Mouse (Mus musculus) midbrain, embryonic 10.5 days (tissue): ENCODE measurements around the gene Traf5. TPM values are rescaled to one million over a fixed set of nuclear protein-coding genes. Genes with fewer than 3 reads are reported as not detected.

ENCODE experiments used
- DNase-seq: peaks from one replicate; pipeline ENCODE4 v3.0.0-alpha.2; 2017; ENCODE audit warnings: low spot score
- H3K27ac ChIP-seq: fragments of 300-500 bp; sonication (generic); replicated peaks from 2 replicates; pipeline ENCODE4 v1.5.1; 2016; ENCODE audit warnings: mild to moderate bottlenecking
- H3K27me3 ChIP-seq: fragments of 300-500 bp; sonication (generic); 2 replicates; pipeline ENCODE4 v1.6.1; 2016; ENCODE audit warnings: low read depth, mild to moderate bottlenecking; ENCODE audit not compliant: poor library complexity, severe bottlenecking
- H3K36me3 ChIP-seq: fragments of 300-500 bp; sonication (generic); 2 replicates; pipeline ENCODE4 v1.6.1; 2016; ENCODE audit warnings: mild to moderate bottlenecking, moderate library complexity
- H3K4me1 ChIP-seq: fragments of 300-500 bp; sonication (generic); 2 replicates; pipeline ENCODE4 v1.6.1; 2016
- H3K4me3 ChIP-seq: fragments of 300-500 bp; sonication (generic); 2 replicates; pipeline ENCODE4 v1.5.1; 2016; ENCODE audit warnings: mild to moderate bottlenecking, moderate library complexity
- H3K9me3 ChIP-seq: fragments of 300-500 bp; sonication (generic); replicated peaks from 2 replicates; pipeline ENCODE4 v1.6.1; 2016; ENCODE audit warnings: mild to moderate bottlenecking
- WGBS: fragments of 180-500 bp; shearing (Covaris S2); methylation state at CpG from one replicate; pipeline ENCODE4 v1.1.7; 2016; 5-methylcytosine and 5-hydroxymethylcytosine counted together
- microRNA-seq: library from miRNA; unstranded; fragments of <30 nt; microRNA quantifications from one replicate; pipeline ENCODE4, GENCODE M21; 2017
- polyA plus RNA-seq: library from polyadenylated mRNA; unstranded; fragments of >200 nt; fragmentation: Nextera tagmentation; extraction: Ambion mirVana; gene quantifications from 2 replicates; pipeline ENCODE4 v1.2.1, GENCODE M21; 2016

Traf5 gene
- polyA plus RNA-seq, 1 experiment from 2014 or later, result 3.3 TPM

DNA sequence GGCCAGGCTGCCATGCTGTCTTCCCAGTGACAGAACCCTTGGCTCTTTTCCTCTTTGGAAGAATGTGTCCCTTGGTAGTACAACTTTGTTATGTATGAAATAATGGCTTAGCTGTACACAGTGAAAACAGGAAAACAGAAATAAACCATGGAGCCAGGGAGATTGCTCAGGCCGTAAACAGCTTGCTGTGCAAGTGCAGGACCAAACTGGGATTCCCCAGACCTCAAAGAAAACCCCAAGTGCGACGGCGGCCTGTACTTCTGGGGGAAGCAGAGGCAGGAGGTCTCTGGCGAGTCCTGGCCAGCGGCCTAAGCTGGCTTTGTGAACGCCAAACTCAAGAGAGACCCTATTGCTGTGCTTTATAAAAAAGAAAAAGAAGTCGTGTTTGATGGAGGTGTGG is 143.8 kb downstream of the Traf5 start:
- no peaks in the 10 kb centered on the region for H3K36me3 ChIP-seq
- no peak overlapping the region for H3K4me3 ChIP-seq
- no peaks in the 10 kb centered on the region for H3K27me3 ChIP-seq
- 86% methylated on average over 8 of the region's 8 CpGs for WGBS
- no peak overlapping the region for H3K27ac ChIP-seq
- 0 out of 2 replicates have a peak, but pooled peaks cover 5% of the 10 kb centered on the region for H3K4me1 ChIP-seq
- H3K9me3 ChIP-seq, result no peaks in the 10 kb centered on the region
- no peak for DNase-seq

DNA sequence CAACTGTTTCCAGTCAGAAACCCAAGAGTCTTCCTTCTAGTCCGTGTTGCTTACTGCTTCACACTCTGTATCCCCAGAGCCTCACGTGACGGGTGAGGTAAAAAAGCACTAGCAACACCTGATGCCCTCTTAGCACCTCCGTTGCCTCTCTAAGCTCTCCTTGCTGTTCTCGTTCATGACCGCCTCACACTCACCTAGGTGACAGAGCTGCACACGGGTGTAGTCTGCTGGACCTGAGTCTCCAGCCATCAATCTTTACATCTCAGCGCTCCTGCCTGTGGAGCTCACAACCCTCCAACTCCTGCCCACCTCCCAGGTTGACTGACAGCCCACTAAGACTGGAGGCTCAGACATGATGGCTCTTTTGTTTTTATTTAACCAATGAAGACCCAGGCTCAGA is 144.6 kb downstream of the Traf5 start:
- Histone ChIP-seq H3K36me3 (no peaks in the 10 kb centered on the region), H3K9me3 (no peaks in the 10 kb centered on the region), H3K27ac (no peak overlapping the region), H3K27me3 (no peaks in the 10 kb centered on the region), H3K4me1 (0 out of 2 replicates have a peak, but pooled peaks cover 5% of the 10 kb centered on the region), H3K4me3 (no peak overlapping the region)
- DNase-seq, result no peak
- 76% methylated on average over 8 of the region's 8 CpGs for WGBS

Small RNA genes lying within 50 kb of the gene (microRNA-seq; reads per million reads assigned to microRNA genes)
- not detected for gene Mir3473c

Other genes starting within 250 kb of the Traf5 start
- 1.2 and 1.3 TPM in 2 replicates for gene Slc30a1, start 185.8 kb downstream of the Traf5 start, polyA plus RNA-seq
- gene Rd3, start 115.2 kb downstream of the Traf5 start, polyA plus RNA-seq, result 0.62 and 0.82 TPM in 2 replicates
- gene Rcor3, start 45.5 kb upstream of the Traf5 start, polyA plus RNA-seq, result 16.0 and 19.0 TPM in 2 replicates
- gene Kcnh1, start 98.2 kb upstream of the Traf5 start, polyA plus RNA-seq, result 0.32 and 0.63 TPM in 2 replicates